Mouse (Mus musculus): Measurements from ENCODE around the gene Cckbr. TPM values are rescaled to one million over a fixed set of nuclear protein-coding genes. Genes with fewer than 3 reads are reported as not detected.
"Not testable (repeated sequence)": the region's sequence is repeated elsewhere in the genome, so short reads cannot be mapped to it uniquely, and the experiment has no call there.

Cckbr gene
- total and polyA plus RNA-seq, 3 experiments: not detected

DNA sequence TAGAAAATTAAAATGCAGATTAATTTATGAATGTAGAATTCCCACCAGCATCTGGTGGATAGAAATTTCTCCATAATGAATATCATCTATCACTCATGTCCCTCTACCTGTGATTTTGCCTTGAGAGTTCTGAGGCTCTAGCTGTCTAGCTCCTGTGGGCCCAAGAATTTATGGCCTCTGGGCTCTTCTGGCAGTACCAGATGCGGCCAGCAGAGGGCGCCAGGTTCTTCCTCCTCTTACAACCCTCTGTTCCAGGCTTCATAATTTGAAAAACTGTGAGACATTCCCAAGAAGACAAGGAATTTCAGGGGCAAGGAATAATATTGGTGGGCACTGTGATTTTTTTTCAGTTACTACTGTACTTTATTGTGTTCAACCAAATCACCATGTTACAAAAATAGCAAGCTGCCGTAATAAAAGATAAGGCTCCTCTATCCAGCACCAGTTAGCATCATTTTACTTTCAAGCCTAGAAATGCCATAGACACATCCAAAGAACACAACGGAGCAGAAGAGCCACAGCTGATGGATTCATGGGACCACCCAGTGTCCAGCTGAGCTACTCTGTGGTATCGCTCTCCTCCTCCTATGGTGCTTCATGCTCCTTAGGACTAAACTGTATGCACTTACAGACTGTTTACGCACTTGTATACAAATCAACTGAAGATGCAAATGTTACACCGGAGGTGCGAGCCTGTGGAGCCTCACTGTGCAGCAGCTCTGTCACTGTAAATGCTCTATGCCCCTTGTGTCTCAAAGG, 13.5 kb upstream of the Cckbr start:
- H3K4me1 ChIP-seq (ENCODE audit: control insufficient read depth, insufficient read depth, low read length); H3K4me3 ChIP-seq; H3K36me3 ChIP-seq (ENCODE audit: control insufficient read depth, insufficient read depth, low read length); H3K27me3 ChIP-seq (ENCODE audit: control insufficient read depth, insufficient read depth, low read length); H3K79me2 ChIP-seq (replicated peaks; ENCODE audit: control insufficient read depth, insufficient read depth, low read length); H3K27ac ChIP-seq; H3K9ac ChIP-seq (ENCODE audit: low read depth, low read length): not testable (repeated sequence)
- TF ChIP-seq EP300 (IDR thresholded peaks at IDR 0.05; ENCODE audit: insufficient read depth, low read depth, low read length) (0 out of 2 replicates have a peak, but pooled peaks have one; percentile 32), CTCF (IDR thresholded peaks at IDR 0.05) (peak; percentile 96)
- intact Hi-C loops (cut with DNase I): loop anchor here (1.0 to 10.0 kb wide), 4 partner anchors 66 to 240 kb away; partner anchors contain the start of gene Hpx
- 45% methylated on average over 8 of the region's 8 CpGs for WGBS
- peak; percentile 58 to 87 for DNase-seq

DNA sequence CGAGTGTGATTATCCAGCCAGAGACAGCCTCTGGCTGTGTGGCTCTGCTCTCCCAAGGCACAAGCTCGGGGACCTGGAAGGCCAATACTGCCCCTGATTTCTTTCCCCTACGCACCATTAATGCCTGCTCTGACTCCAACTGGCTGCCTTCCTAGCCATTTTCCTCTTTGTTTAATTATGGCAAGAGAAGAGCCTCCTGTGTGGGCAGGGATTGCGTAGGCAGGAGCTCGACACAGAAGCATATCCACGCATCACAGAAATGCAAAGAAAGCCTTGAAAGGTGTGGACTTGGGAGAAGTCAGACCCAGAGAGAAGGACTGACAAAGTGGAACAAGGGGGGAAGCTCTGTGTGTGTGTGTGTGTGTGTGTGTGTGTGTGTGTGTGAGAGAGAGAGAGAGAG, 11.1 kb upstream of the Cckbr start:
- Histone ChIP-seq H3K4me1 (ENCODE audit: control insufficient read depth, insufficient read depth, low read length) (no peaks in the 10 kb centered on the region), H3K9ac (ENCODE audit: low read depth, low read length) (no peak overlapping the region), H3K36me3 (ENCODE audit: control insufficient read depth, insufficient read depth, low read length) (no peaks in the 10 kb centered on the region), H3K27ac (no peak overlapping the region), H3K27me3 (ENCODE audit: control insufficient read depth, insufficient read depth, low read length) (no peaks in the 10 kb centered on the region), H3K79me2 (replicated peaks; ENCODE audit: control insufficient read depth, insufficient read depth, low read length) (no peaks in the 10 kb centered on the region), H3K4me3 (no peak overlapping the region)
- TF ChIP-seq EP300 (IDR thresholded peaks at IDR 0.05; ENCODE audit: insufficient read depth, low read depth, low read length) (no peak), CTCF (IDR thresholded peaks at IDR 0.05) (no peak), POLR2A (IDR thresholded peaks at IDR 0.05; ENCODE audit: insufficient read depth, low read depth, low read length) (no peak)
- intact Hi-C loops (cut with DNase I): loop anchor here (5.0 to 10.0 kb wide), 2 partner anchors 190 to 242 kb away; partner anchors contain the start of gene Hpx
- 66% methylated on average over 6 of the region's 6 CpGs for WGBS
- no peak for DNase-seq

DNA sequence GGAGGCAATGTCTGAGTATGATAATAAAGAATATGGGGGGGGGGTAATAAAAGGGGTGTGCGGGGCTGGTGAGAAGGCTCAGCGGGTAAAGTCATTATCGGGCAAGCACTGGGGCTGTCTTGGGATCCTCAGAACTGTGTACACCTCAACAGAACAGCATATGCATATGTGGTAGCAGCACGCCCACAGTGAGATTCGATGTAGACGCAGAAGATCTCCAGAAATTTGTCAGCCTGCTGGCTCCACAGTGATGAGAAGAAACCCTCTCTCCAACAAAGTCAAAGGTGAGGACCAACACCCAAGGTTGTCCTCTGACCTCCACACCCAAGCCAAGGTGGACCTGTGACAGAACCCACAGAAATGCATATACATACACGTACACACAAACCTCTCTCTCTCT, 9.0 kb upstream of the Cckbr start:
- TF ChIP-seq CTCF (IDR thresholded peaks at IDR 0.05) (no peak), POLR2A (IDR thresholded peaks at IDR 0.05; ENCODE audit: insufficient read depth, low read depth, low read length) (no peak), EP300 (IDR thresholded peaks at IDR 0.05; ENCODE audit: insufficient read depth, low read depth, low read length) (no peak)
- Histone ChIP-seq H3K79me2 (replicated peaks; ENCODE audit: control insufficient read depth, insufficient read depth, low read length) (no peaks in the 10 kb centered on the region), H3K27ac (no peak overlapping the region), H3K36me3 (ENCODE audit: control insufficient read depth, insufficient read depth, low read length) (no peaks in the 10 kb centered on the region), H3K9ac (ENCODE audit: low read depth, low read length) (no peak overlapping the region), H3K4me1 (ENCODE audit: control insufficient read depth, insufficient read depth, low read length) (no peaks in the 10 kb centered on the region), H3K27me3 (ENCODE audit: control insufficient read depth, insufficient read depth, low read length) (no peaks in the 10 kb centered on the region), H3K4me3 (no peak overlapping the region)
- intact Hi-C loops (cut with DNase I): loop anchor here (10.0 kb wide), 1 partner anchor 188 kb away; the partner anchor contains the start of gene Hpx
- no peak for DNase-seq
- WGBS: 89% methylated on average over 7 of the region's 7 CpGs

DNA sequence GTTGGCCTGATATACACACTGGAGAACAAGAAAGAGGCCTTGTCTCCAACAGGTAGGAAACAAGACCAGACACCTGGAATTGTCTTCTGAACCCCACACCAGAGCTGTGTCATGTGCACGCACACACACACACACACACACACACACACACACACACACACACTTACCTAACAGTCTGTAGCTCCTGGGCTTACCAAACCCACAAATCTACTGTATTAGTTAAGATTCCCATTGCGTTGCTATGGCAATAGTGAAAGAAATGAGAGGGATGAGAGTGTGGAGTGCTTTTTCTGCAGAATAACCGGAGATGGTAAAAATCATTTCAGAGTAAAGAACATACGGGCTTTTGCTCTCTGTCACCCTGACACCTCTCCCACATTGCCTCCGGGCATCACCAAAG, 7.4 kb upstream of the Cckbr start:
- H3K9ac ChIP-seq (ENCODE audit: low read depth, low read length): no peak overlapping the region
- H3K4me1 ChIP-seq (ENCODE audit: control insufficient read depth, insufficient read depth, low read length): no peaks in the 10 kb centered on the region
- no peaks in the 10 kb centered on the region for H3K36me3 ChIP-seq (ENCODE audit: control insufficient read depth, insufficient read depth, low read length)
- H3K79me2 ChIP-seq (replicated peaks; ENCODE audit: control insufficient read depth, insufficient read depth, low read length): no peaks in the 10 kb centered on the region
- TF ChIP-seq EP300 (IDR thresholded peaks at IDR 0.05; ENCODE audit: insufficient read depth, low read depth, low read length) (no peak), CTCF (IDR thresholded peaks at IDR 0.05) (no peak), POLR2A (IDR thresholded peaks at IDR 0.05; ENCODE audit: insufficient read depth, low read depth, low read length) (no peak)
- no peak overlapping the region for H3K27ac ChIP-seq
- 79% methylated on average over 5 of the region's 5 CpGs for WGBS
- intact Hi-C loops (cut with DNase I): loop anchor here (10.0 kb wide), 1 partner anchor 187 kb away; the partner anchor contains the start of gene Hpx
- no peak overlapping the region for H3K4me3 ChIP-seq
- H3K27me3 ChIP-seq (ENCODE audit: control insufficient read depth, insufficient read depth, low read length): no peaks in the 10 kb centered on the region
- DNase-seq: no peak

DNA sequence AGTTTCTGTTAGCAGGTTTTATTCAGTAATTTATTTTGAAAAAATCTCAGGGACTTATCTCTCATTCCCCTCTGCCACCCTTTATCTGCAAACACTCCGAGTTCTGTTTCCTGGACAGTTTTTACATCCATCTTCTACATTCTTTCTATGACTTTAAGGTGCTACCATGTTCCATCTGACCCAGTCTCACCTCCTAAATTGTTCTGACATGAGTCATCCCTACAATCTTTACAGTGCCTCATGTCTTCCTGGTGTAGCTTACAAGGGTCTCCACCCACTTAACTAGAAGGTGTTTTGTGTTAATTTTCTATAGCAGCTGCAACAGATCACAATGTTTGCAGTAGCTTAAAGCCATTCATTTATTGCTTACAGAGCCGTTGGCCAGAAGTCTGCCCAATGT, 4.6 kb upstream of the Cckbr start:
- Histone ChIP-seq H3K27ac (no peak overlapping the region), H3K36me3 (ENCODE audit: control insufficient read depth, insufficient read depth, low read length) (no peaks in the 10 kb centered on the region), H3K9ac (ENCODE audit: low read depth, low read length) (no peak overlapping the region), H3K4me3 (no peak overlapping the region), H3K4me1 (ENCODE audit: control insufficient read depth, insufficient read depth, low read length) (no peaks in the 10 kb centered on the region), H3K79me2 (replicated peaks; ENCODE audit: control insufficient read depth, insufficient read depth, low read length) (no peaks in the 10 kb centered on the region), H3K27me3 (ENCODE audit: control insufficient read depth, insufficient read depth, low read length) (peaks cover 9% of the 10 kb centered on the region)
- 34% methylated on average over 2 of the region's 2 CpGs for WGBS
- DNase-seq: no peak
- intact Hi-C loops (cut with DNase I): no loop called here
- TF ChIP-seq EP300 (IDR thresholded peaks at IDR 0.05; ENCODE audit: insufficient read depth, low read depth, low read length): no peak
- no peak for TF ChIP-seq CTCF (IDR thresholded peaks at IDR 0.05)
- no peak for TF ChIP-seq POLR2A (IDR thresholded peaks at IDR 0.05; ENCODE audit: insufficient read depth, low read depth, low read length)

DNA sequence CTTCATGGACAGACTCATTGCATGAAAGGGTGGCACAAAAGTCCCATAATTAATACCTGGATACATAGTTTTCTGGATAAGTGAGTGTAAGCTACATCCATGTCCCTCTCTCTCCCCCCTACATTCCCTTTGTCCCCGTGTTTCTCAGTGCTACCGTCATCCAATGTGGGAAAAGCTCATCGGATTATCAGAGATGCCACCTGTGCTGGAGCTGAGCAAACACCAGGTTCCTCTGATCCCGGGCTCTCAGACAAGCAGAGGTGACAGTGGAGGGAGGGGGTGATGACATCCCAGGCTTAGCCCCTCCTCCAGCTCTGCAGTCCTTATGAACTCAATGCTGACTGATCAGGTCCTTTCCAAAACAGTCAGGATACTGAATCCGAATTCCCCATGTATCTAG, 1.2 kb upstream of the Cckbr start:
- WGBS: 23% methylated on average over 5 of the region's 5 CpGs

More for the DNA sequence above, 1.2 kb upstream of the Cckbr start:
- H3K79me2 ChIP-seq (replicated peaks; ENCODE audit: control insufficient read depth, insufficient read depth, low read length): no peaks in the 10 kb centered on the region
- TF ChIP-seq EP300 (IDR thresholded peaks at IDR 0.05; ENCODE audit: insufficient read depth, low read depth, low read length) (no peak), POLR2A (IDR thresholded peaks at IDR 0.05; ENCODE audit: insufficient read depth, low read depth, low read length) (no peak), CTCF (IDR thresholded peaks at IDR 0.05) (no peak)
- H3K36me3 ChIP-seq (ENCODE audit: control insufficient read depth, insufficient read depth, low read length): no peaks in the 10 kb centered on the region
- H3K27ac ChIP-seq: no peak overlapping the region
- H3K4me3 ChIP-seq: no peak overlapping the region
- H3K4me1 ChIP-seq (ENCODE audit: control insufficient read depth, insufficient read depth, low read length): no peaks in the 10 kb centered on the region
- DNase-seq: no peak
- intact Hi-C loops (cut with DNase I): no loop called here
- no peak overlapping the region for H3K9ac ChIP-seq (ENCODE audit: low read depth, low read length)
- H3K27me3 ChIP-seq (ENCODE audit: control insufficient read depth, insufficient read depth, low read length): peaks cover 13% of the 10 kb centered on the region

All from heart, adult 2 months (tissue).